Mouse (Mus musculus) embryo, embryonic 10.5 days (tissue): Measurements from ENCODE around the gene Fcgr1.
"Not testable (repeated sequence)": the region's sequence is repeated elsewhere in the genome, so short reads cannot be mapped to it uniquely, and the experiment has no call there.

Experiments
- DNase-seq: peaks from one replicate; pipeline ENCODE4 v3.0.0-alpha.2; 2015; ENCODE audit warnings: low spot score

The Fcgr1 gene

GRCm38 (mm10) chr3:96273591-96274465 lies 19.9 kb downstream of the Fcgr1 start:
- DNase-seq, result no peak

- DNase-seq, result peak; percentile 99
These were observed 24.0 kb downstream of the Fcgr1 start, which contains the start of gene Hist2h2bb for GRCm38 (mm10) chr3:96269511-96270474. Gene Hist2h2bb (plus strand): TSS chr3:96269752.

GRCm38 (mm10) chr3:96268776-96269378 lies 24.9 kb downstream of the Fcgr1 start:
- not testable (repeated sequence) for DNase-seq

- DNase-seq, result peak; percentile 88
These were observed 25.6 kb downstream of the Fcgr1 start, which contains the start of gene Hist2h3b for GRCm38 (mm10) chr3:96268051-96268775. Gene Hist2h3b (plus strand): TSS chr3:96268654.

GRCm38 (mm10) chr3:96267541-96267940 lies 26.2 kb downstream of the Fcgr1 start:
- no peak for DNase-seq

- DNase-seq, result no peak
These were observed 27.5 kb downstream of the Fcgr1 start for GRCm38 (mm10) chr3:96266132-96266710.

GRCm38 (mm10) chr3:96264404-96264949 lies 29.3 kb downstream of the Fcgr1 start:
- peak; percentile 61 for DNase-seq

- DNase-seq, result no peak
These were observed 30.0 kb downstream of the Fcgr1 start for GRCm38 (mm10) chr3:96263558-96264403.

GRCm38 (mm10) chr3:96262979-96263550 lies 30.7 kb downstream of the Fcgr1 start, which contains the start of gene Hist2h4:
Gene Hist2h4 (minus strand): TSS chr3:96263311.
- DNase-seq, result peak; percentile 99

GRCm38 (mm10) chr3:96262216-96262875 lies 31.4 kb downstream of the Fcgr1 start:
- DNase-seq, result peak; percentile 91

GRCm38 (mm10) chr3:96261623-96262022 lies 32.1 kb downstream of the Fcgr1 start:
- DNase-seq, result no peak

- DNase-seq, result no peak
These were observed 33.5 kb downstream of the Fcgr1 start for GRCm38 (mm10) chr3:96260220-96260619.

GRCm38 (mm10) chr3:96257190-96257589 lies 36.6 kb downstream of the Fcgr1 start:
- no peak for DNase-seq

GRCm38 (mm10) chr3:96255926-96256593 lies 37.7 kb downstream of the Fcgr1 start:
- no peak for DNase-seq

GRCm38 (mm10) chr3:96254683-96255355 lies 39.0 kb downstream of the Fcgr1 start:
- DNase-seq, result peak; percentile 66

GRCm38 (mm10) chr3:96251787-96252186 lies 42.0 kb downstream of the Fcgr1 start:
- DNase-seq, result no peak

GRCm38 (mm10) chr3:96250890-96251289 lies 42.9 kb downstream of the Fcgr1 start:
- peak; percentile 30 for DNase-seq

- DNase-seq, result peak; percentile 15
These were observed 44.8 kb downstream of the Fcgr1 start for GRCm38 (mm10) chr3:96249034-96249345.
